Comparison of ENCODE assay signal across 8 mouse cellular contexts in the genomic region with DNA sequence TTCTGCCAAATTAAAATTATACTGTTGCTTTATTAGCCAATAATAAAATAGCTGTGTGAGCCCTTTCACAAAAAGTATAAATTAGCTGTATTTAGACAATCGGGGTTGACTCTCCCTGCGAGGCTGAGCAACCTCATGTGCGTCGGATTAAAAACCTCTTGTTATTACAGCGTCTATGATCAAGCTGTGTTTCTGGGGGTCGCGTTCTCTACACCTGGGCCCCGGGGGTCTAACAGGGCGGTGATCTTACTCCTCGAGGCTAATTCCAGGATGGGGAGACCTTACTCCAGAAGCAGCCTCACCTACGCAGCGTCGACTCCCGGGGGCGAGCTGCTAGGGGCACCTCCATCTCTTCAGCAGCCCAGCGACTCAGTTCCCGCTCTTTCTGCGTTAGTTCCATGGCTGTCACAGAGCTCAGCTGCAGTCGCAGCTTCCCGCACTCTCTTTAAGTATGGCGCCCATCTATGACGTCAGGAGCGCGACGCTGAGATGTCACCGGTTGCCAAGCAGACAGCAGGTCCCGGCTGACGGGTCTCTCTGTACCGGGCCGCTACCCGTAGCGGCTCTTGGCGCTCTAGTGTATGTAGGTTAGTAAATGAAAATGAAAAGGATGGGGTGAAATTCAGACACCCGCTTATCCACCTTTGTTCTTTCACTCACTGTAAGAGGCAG. TPM values are rescaled to one million over a fixed set of nuclear protein-coding genes. Genes with fewer than 3 reads are reported as not detected.
A peak's percentile ranks its signal among the peaks of the same experiment; 100 is the strongest.
DNase-seq lines count a peak whose midpoint lies in the region; ATAC-seq and TF ChIP-seq lines count a peak whose summit lies in the region.

A gene (minus strand): TSS at position 466 of the 672 bp plus-strand sequence.

- no peaks in the 10 kb centered on the region for H3K4me1 ChIP-seq in ES-E14 (ENCODE audit: control insufficient read depth in 2 of 2, insufficient read depth in 2 of 2, low read length in 2 of 2, poor library complexity in 1 of 2)
- peaks cover 9% of the 10 kb centered on the region for H3K4me1 ChIP-seq in forebrain, embryonic 16.5 days (replicated peaks; ENCODE audit: control insufficient read depth, insufficient read depth, low read length)
- H3K4me1 ChIP-seq in lung, embryonic 15.5 days, result peaks cover 13% of the 10 kb centered on the region; the same call in 1 of the 2 replicates

- peak within 1 kb of the TSS; percentile 89 for H3K4me2 ChIP-seq in forebrain, embryonic 16.5 days (ENCODE audit: low read length)
- peak within 1 kb of the TSS; percentile 83 for H3K4me2 ChIP-seq in lung, embryonic 15.5 days

- peaks cover 9% of the 10 kb centered on the region; the same call in 1 of the 2 replicates for H3K36me3 ChIP-seq in ES-E14 (ENCODE audit: control insufficient read depth, insufficient read depth, low read length, poor library complexity, severe bottlenecking)
- no peaks in the 10 kb centered on the region for H3K36me3 ChIP-seq in forebrain, embryonic 16.5 days (ENCODE audit: control insufficient read depth, insufficient read depth)
- H3K36me3 ChIP-seq in lung, embryonic 15.5 days, result peaks cover 28% of the 10 kb centered on the region

- in situ Hi-C loops in ES-E14 (cut with MboI; ENCODE audit: low sequenced_read_pairs in 2 of 2, unreplicated experiment in 2 of 2), result no loop called here

- H3K9me3 ChIP-seq in ES-E14 (ENCODE audit: control insufficient read depth, insufficient read depth, low read depth, low read length), result no peaks in the 10 kb centered on the region
- H3K9me3 ChIP-seq in forebrain, embryonic 16.5 days (ENCODE audit: control insufficient read depth, low read length), result no peaks in the 10 kb centered on the region
- no peaks in the 10 kb centered on the region for H3K9me3 ChIP-seq in lung, embryonic 15.5 days

- no peaks in the 10 kb centered on the region for H3K27me3 ChIP-seq in forebrain, embryonic 16.5 days (replicated peaks; ENCODE audit: control insufficient read depth, insufficient read depth, low read length)
- peaks cover 6% of the 10 kb centered on the region; the same call in 1 of the 2 replicates for H3K27me3 ChIP-seq in lung, embryonic 15.5 days

- H3K4me3 ChIP-seq in ES-E14 (ENCODE audit: insufficient read depth in 1 of 2, low read depth in 1 of 2, low read length in 2 of 2, poor library complexity in 1 of 2, severe bottlenecking in 1 of 2), result peak within 1 kb of the TSS; percentile 91 to 92
- H3K4me3 ChIP-seq in forebrain, embryonic 16.5 days (replicated peaks; ENCODE audit: low read length), result peak within 1 kb of the TSS; percentile 71
- H3K4me3 ChIP-seq in lung, embryonic 15.5 days, result peak within 1 kb of the TSS; percentile 81

- H3K9ac ChIP-seq in ES-E14 (ENCODE audit: insufficient read depth, low read depth, low read length, poor library complexity, severe bottlenecking), result peak within 1 kb of the TSS; percentile 94
- peak within 1 kb of the TSS; percentile 73 for H3K9ac ChIP-seq in forebrain, embryonic 16.5 days (replicated peaks; ENCODE audit: low read depth, low read length)
- peak within 1 kb of the TSS; percentile 84 for H3K9ac ChIP-seq in lung, embryonic 15.5 days

- H3K27ac ChIP-seq in ES-E14 (ENCODE audit: insufficient read depth, low read depth, low read length, poor library complexity, severe bottlenecking), result no peak within 1 kb of the TSS
- peak within 1 kb of the TSS; percentile 83 for H3K27ac ChIP-seq in forebrain, embryonic 16.5 days (ENCODE audit: low read length)
- H3K27ac ChIP-seq in lung, embryonic 15.5 days, result 0 out of 2 replicates have a peak within 1 kb of the TSS, but pooled peaks have one; percentile 40

- DNase-seq in ES-E14 (ENCODE audit: low read depth, low spot score), result peak; percentile 88
- DNase-seq in cerebellum, adult 11-12 months, result peak; percentile 88
- DNase-seq in heart, postnatal 4 days, result peak; percentile 93
- peak; percentile 88 to 92 for DNase-seq in layer of hippocampus, adult 8-10 months (ENCODE audit: low spot score in 2 of 2)
- DNase-seq in ovary, adult 18-20 months (ENCODE audit: low spot score), result peak; percentile 77
- DNase-seq in thymus, postnatal 0 days (ENCODE audit: low spot score), result peak; percentile 95

- under 1% methylated on average over 34 of the region's 34 CpGs for WGBS in forebrain, embryonic 16.5 days
- WGBS in lung, embryonic 15.5 days, result under 1% methylated on average over 34 of the region's 34 CpGs

- ATAC-seq in forebrain, embryonic 16.5 days, result peak; percentile 97
- peak; percentile 90 for ATAC-seq in lung, embryonic 15.5 days (ENCODE audit: borderline replicate concordance, extremely low read depth, low FRiP score, low TSS enrichment)

TF ChIP-seq in ES-E14, 5 proteins besides CTCF, POLR2A, EP300 and RAD21:
- peak; percentile 77 for TF ChIP-seq HCFC1 (IDR thresholded peaks at IDR 0.05; ENCODE audit: borderline replicate concordance, insufficient read depth, low read length)
- TF ChIP-seq MAFK (IDR thresholded peaks at IDR 0.05; ENCODE audit: insufficient read depth, low read depth, low read length), result no peak
- peak; percentile 85 for TF ChIP-seq CHD2 (IDR thresholded peaks at IDR 0.05; ENCODE audit: low read depth, low read length)
- TF ChIP-seq ZC3H11A (IDR thresholded peaks at IDR 0.05; ENCODE audit: borderline replicate concordance, low read depth, low read length), result no peak

RNA-seq across cellular contexts. Expression of the gene that starts here (rescaled TPM):
- total RNA-seq in ES-E14 (2012; rRNA removed), result 25.1 and 41.4 TPM in 2 replicates
- polyA plus RNA-seq in forebrain, embryonic 16.5 days (2015; fragmentation: Nextera tagmentation; extraction: Ambion mirVana), result 34.0 and 34.5 TPM in 2 replicates
- 10 to 100 TPM; 13.1 to 16.6 TPM for total RNA-seq in heart, postnatal 4 days (2021)
- 1 to 10 TPM; 5.7 to 8.3 (median 6.8) TPM for total RNA-seq in layer of hippocampus, adult 8-10 months (2022)
- 61.9 and 62.6 TPM in 2 replicates for polyA plus RNA-seq in lung, embryonic 15.5 days (2015; fragmentation: Nextera tagmentation; extraction: Ambion mirVana)
- 50.2 and 51.0 TPM in 2 replicates for polyA plus RNA-seq in thymus, postnatal 0 days (2015; fragmentation: Nextera tagmentation; extraction: Ambion mirVana)
